ENCODE assay signal across 27 mouse cellular contexts in the genomic region with DNA sequence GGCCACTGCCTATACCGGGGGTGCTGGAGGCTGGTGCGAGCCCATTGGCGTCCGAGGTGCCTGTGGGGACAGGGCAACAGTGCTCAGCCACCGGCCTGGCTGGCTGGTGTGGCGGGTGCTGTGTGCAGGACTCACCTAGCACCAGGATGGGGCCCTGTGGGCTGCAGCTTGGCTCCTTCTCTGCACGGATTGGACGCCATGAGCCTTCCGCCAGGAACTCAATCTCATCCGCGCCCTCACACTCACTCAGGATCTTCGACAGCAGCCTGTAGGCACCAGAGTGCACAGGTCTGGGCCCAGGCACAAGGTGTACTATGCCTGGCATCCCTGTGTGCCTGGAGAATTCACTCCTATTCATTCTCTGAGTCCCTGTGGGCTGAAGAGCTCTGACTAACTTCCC. TPM values are rescaled to one million over a fixed set of nuclear protein-coding genes. Genes with fewer than 3 reads are reported as not detected.
DNase-seq lines count a peak whose midpoint lies in the region; ATAC-seq and TF ChIP-seq lines count a peak whose summit lies in the region.
"Had no signal": no experiment of that assay in that cellular context is flagged by ENCODE, and none has a peak within 500 bp of the region (broad histone marks: within the 10 kb centered on the region; RNA-seq: fewer than 3 reads in every experiment).

No protein-coding gene starts in this region.

- H3K4me3 ChIP-seq in forebrain, embryonic 14.5 days (ENCODE audit: low read depth, low read length): no peak overlapping the region
- no peak overlapping the region for H3K4me3 ChIP-seq in forebrain, embryonic 16.5 days (replicated peaks; ENCODE audit: low read length)
- H3K4me3 ChIP-seq in limb, embryonic 12.5 days (replicated peaks): no peak overlapping the region
- H3K4me3 ChIP-seq in limb, embryonic 10.5 days: no peak overlapping the region
- no peak overlapping the region for H3K4me3 ChIP-seq in myocyte
- H3K4me3 ChIP-seq: forebrain, embryonic 15.5 days; heart, embryonic 15.5 days had no signal

- no peak overlapping the region for H3K4me2 ChIP-seq in forebrain, embryonic 14.5 days (ENCODE audit: low read length)
- H3K4me2 ChIP-seq in forebrain, embryonic 16.5 days (ENCODE audit: low read length): no peak overlapping the region
- H3K4me2 ChIP-seq in limb, embryonic 12.5 days: no peak overlapping the region
- no peak overlapping the region for H3K4me2 ChIP-seq in myocyte (ENCODE audit: low read depth)
- H3K4me2 ChIP-seq: forebrain, embryonic 15.5 days; heart, embryonic 15.5 days had no signal

- no peaks in the 10 kb centered on the region for H3K9me3 ChIP-seq in forebrain, embryonic 14.5 days (replicated peaks; ENCODE audit: control insufficient read depth, low read length)
- no peaks in the 10 kb centered on the region for H3K9me3 ChIP-seq in forebrain, embryonic 16.5 days (ENCODE audit: control insufficient read depth, low read length)
- H3K9me3 ChIP-seq in limb, embryonic 12.5 days: no peaks in the 10 kb centered on the region
- H3K9me3 ChIP-seq in limb, embryonic 10.5 days (replicated peaks): no peaks in the 10 kb centered on the region
- H3K9me3 ChIP-seq: forebrain, embryonic 15.5 days; heart, embryonic 15.5 days had no signal

- ATAC-seq in forebrain, embryonic 14.5 days: no peak
- ATAC-seq in forebrain, embryonic 16.5 days: no peak
- ATAC-seq in limb, embryonic 12.5 days (ENCODE audit: insufficient number of reproducible peaks, insufficient read depth, low FRiP score, low TSS enrichment, low read depth): no peak
- no peak for ATAC-seq in megakaryocyte-erythroid progenitor cell, adult 5-6 weeks (replicated peaks; ENCODE audit: low FRiP score, low TSS enrichment, poor library complexity, severe bottlenecking)
- ATAC-seq: activated CD4-positive, CD25-positive, alpha-beta regulatory T cell, adult 4 months; forebrain, embryonic 15.5 days; inflammation-experienced regulatory T-cells, adult 6 months had no signal

- DNase-seq in forebrain, embryonic 14.5 days (ENCODE audit: low spot score): no peak
- no peak for DNase-seq in limb, embryonic 10.5 days (ENCODE audit: low spot score)
- peak; percentile 65 for DNase-seq in ZHBTc4 (ENCODE audit: low read depth, low spot score)
- no peak for DNase-seq in adrenal gland, adult 18-20 months (ENCODE audit: low spot score in 2 of 2)
- DNase-seq: adrenal gland, postnatal 36 days; cerebellum, adult 2 months; lung, adult 2 months; spleen, adult 18-20 months; thymus, postnatal 4 days had no signal

- peaks cover under 1% of the 10 kb centered on the region for H3K79me2 ChIP-seq in myocyte (ENCODE audit: control insufficient read depth, insufficient read depth)

- H3K27me3 ChIP-seq in forebrain, embryonic 14.5 days (replicated peaks; ENCODE audit: control insufficient read depth, insufficient read depth, low read length): no peaks in the 10 kb centered on the region
- H3K27me3 ChIP-seq in forebrain, embryonic 16.5 days (replicated peaks; ENCODE audit: control insufficient read depth, insufficient read depth, low read length): no peaks in the 10 kb centered on the region
- H3K27me3 ChIP-seq in limb, embryonic 12.5 days: no peaks in the 10 kb centered on the region
- no peaks in the 10 kb centered on the region for H3K27me3 ChIP-seq in limb, embryonic 10.5 days (ENCODE audit: low read depth, poor library complexity, severe bottlenecking)
- no peaks in the 10 kb centered on the region for H3K27me3 ChIP-seq in myocyte (ENCODE audit: control insufficient read depth, insufficient read depth, insufficient read length)
- H3K27me3 ChIP-seq: forebrain, embryonic 15.5 days; heart, embryonic 15.5 days had no signal

- no peak overlapping the region for H3K27ac ChIP-seq in forebrain, embryonic 14.5 days (ENCODE audit: low read depth, low read length)
- H3K27ac ChIP-seq in forebrain, embryonic 16.5 days (ENCODE audit: low read length): no peak overlapping the region
- peak overlapping the region; percentile 50; the same call in 1 of the 2 replicates for H3K27ac ChIP-seq in limb, embryonic 12.5 days
- H3K27ac ChIP-seq in limb, embryonic 10.5 days: no peak overlapping the region
- H3K27ac ChIP-seq: forebrain, embryonic 15.5 days; heart, embryonic 15.5 days; kidney, postnatal 0 days had no signal

- peaks cover 90% of the 10 kb centered on the region for H3K36me3 ChIP-seq in forebrain, embryonic 14.5 days (ENCODE audit: control insufficient read depth, insufficient read depth, low read length)
- peaks cover 38% of the 10 kb centered on the region for H3K36me3 ChIP-seq in forebrain, embryonic 16.5 days (ENCODE audit: control insufficient read depth, insufficient read depth)
- H3K36me3 ChIP-seq in limb, embryonic 12.5 days: peaks cover 86% of the 10 kb centered on the region
- peaks cover 87% of the 10 kb centered on the region for H3K36me3 ChIP-seq in limb, embryonic 10.5 days
- peaks cover 16% of the 10 kb centered on the region for H3K36me3 ChIP-seq in myocyte (ENCODE audit: control insufficient read depth, insufficient read depth)

- TF ChIP-seq POLR2A in myocyte (IDR thresholded peaks at IDR 0.05; ENCODE audit: insufficient read length, low read depth): peak; percentile 37

- 95% methylated on average over 12 of the region's 12 CpGs for WGBS in forebrain, embryonic 14.5 days
- 92% methylated on average over 12 of the region's 12 CpGs for WGBS in forebrain, embryonic 16.5 days
- 93% methylated on average over 12 of the region's 12 CpGs for WGBS in limb, embryonic 12.5 days
- WGBS in limb, embryonic 10.5 days: 93% methylated on average over 12 of the region's 12 CpGs

- H3ac ChIP-seq in myocyte (ENCODE audit: control insufficient read depth, insufficient read length): no peak overlapping the region

- H3K9ac ChIP-seq in forebrain, embryonic 14.5 days (ENCODE audit: low read length): peak overlapping the region; percentile 21; the same call in 1 of the 2 replicates
- H3K9ac ChIP-seq in forebrain, embryonic 16.5 days (replicated peaks; ENCODE audit: low read depth, low read length): no peak overlapping the region
- H3K9ac ChIP-seq in limb, embryonic 12.5 days (replicated peaks): no peak overlapping the region
- H3K9ac ChIP-seq: forebrain, embryonic 15.5 days; heart, embryonic 15.5 days had no signal

- H3K4me1 ChIP-seq in forebrain, embryonic 14.5 days (ENCODE audit: control insufficient read depth, insufficient read depth, low read length): no peaks in the 10 kb centered on the region
- H3K4me1 ChIP-seq in forebrain, embryonic 16.5 days (replicated peaks; ENCODE audit: control insufficient read depth, insufficient read depth, low read length): no peaks in the 10 kb centered on the region
- no peaks in the 10 kb centered on the region for H3K4me1 ChIP-seq in limb, embryonic 12.5 days (replicated peaks)
- peaks cover 13% of the 10 kb centered on the region for H3K4me1 ChIP-seq in limb, embryonic 10.5 days
- H3K4me1 ChIP-seq: forebrain, embryonic 15.5 days had no signal

RNA-seq across cellular contexts. Expression of gene Pias4, which starts 13.4 kb away (rescaled TPM):
- 44.0 and 45.5 TPM in 2 replicates for polyA plus RNA-seq in forebrain, embryonic 14.5 days (2014; fragmentation: Nextera tagmentation; extraction: Ambion mirVana)
- polyA plus RNA-seq in forebrain, embryonic 16.5 days (2015; fragmentation: Nextera tagmentation; extraction: Ambion mirVana): 48.5 and 62.7 TPM in 2 replicates
- 57.7 and 62.1 TPM in 2 replicates for polyA plus RNA-seq in limb, embryonic 12.5 days (2016; fragmentation: Nextera tagmentation; extraction: Ambion mirVana)
- polyA plus RNA-seq in limb, embryonic 10.5 days (2016; fragmentation: Nextera tagmentation; extraction: Ambion mirVana): 73.6 and 73.9 TPM in 2 replicates
- 43.2 TPM for polyA plus RNA-seq in myocyte (2012; fragmentation: generic; extraction: Trizol)
- total RNA-seq in megakaryocyte-erythroid progenitor cell, adult 5-6 weeks (2014; fragmentation: Nextera tagmentation): 14.8 and 15.2 TPM in 2 replicates
- total RNA-seq in megakaryocyte-erythroid progenitor cell, adult 5-6 weeks (2017): 5.4 and 20.8 TPM in 2 replicates
- 10 to 100 TPM; 27.3 to 29.7 TPM for total RNA-seq in adrenal gland, adult 18-20 months (2021)

RNA-seq across cellular contexts. Expression of gene Zbtb7a, which starts 19.3 kb away (rescaled TPM):
- polyA plus RNA-seq in forebrain, embryonic 14.5 days (2014; fragmentation: Nextera tagmentation; extraction: Ambion mirVana): 6.2 and 8.2 TPM in 2 replicates
- 11.6 and 11.8 TPM in 2 replicates for polyA plus RNA-seq in forebrain, embryonic 16.5 days (2015; fragmentation: Nextera tagmentation; extraction: Ambion mirVana)
- polyA plus RNA-seq in limb, embryonic 12.5 days (2016; fragmentation: Nextera tagmentation; extraction: Ambion mirVana): 19.0 and 19.7 TPM in 2 replicates
- 9.6 and 11.7 TPM in 2 replicates for polyA plus RNA-seq in limb, embryonic 10.5 days (2016; fragmentation: Nextera tagmentation; extraction: Ambion mirVana)
- 26.1 TPM for polyA plus RNA-seq in myocyte (2012; fragmentation: generic; extraction: Trizol)
- 33.4 and 34.4 TPM in 2 replicates for total RNA-seq in megakaryocyte-erythroid progenitor cell, adult 5-6 weeks (2014; fragmentation: Nextera tagmentation)
- 8.5 and 15.9 TPM in 2 replicates for total RNA-seq in megakaryocyte-erythroid progenitor cell, adult 5-6 weeks (2017)
- 10 to 100 TPM; 65.3 to 84.8 TPM for total RNA-seq in adrenal gland, adult 18-20 months (2021)

RNA-seq across cellular contexts. Expression of gene Eef2, which starts 22.1 kb away (rescaled TPM):
- polyA plus RNA-seq in forebrain, embryonic 14.5 days (2014; fragmentation: Nextera tagmentation; extraction: Ambion mirVana): 474 and 520 TPM in 2 replicates
- polyA plus RNA-seq in forebrain, embryonic 16.5 days (2015; fragmentation: Nextera tagmentation; extraction: Ambion mirVana): 652 and 674 TPM in 2 replicates
- 524 and 544 TPM in 2 replicates for polyA plus RNA-seq in limb, embryonic 12.5 days (2016; fragmentation: Nextera tagmentation; extraction: Ambion mirVana)
- 575 and 611 TPM in 2 replicates for polyA plus RNA-seq in limb, embryonic 10.5 days (2016; fragmentation: Nextera tagmentation; extraction: Ambion mirVana)
- 3,891 TPM for polyA plus RNA-seq in myocyte (2012; fragmentation: generic; extraction: Trizol)
- 1,282 and 1,455 TPM in 2 replicates for total RNA-seq in megakaryocyte-erythroid progenitor cell, adult 5-6 weeks (2014; fragmentation: Nextera tagmentation)
- total RNA-seq in megakaryocyte-erythroid progenitor cell, adult 5-6 weeks (2017): 1,743 and 1,799 TPM in 2 replicates
- total RNA-seq in adrenal gland, adult 18-20 months (2021): 1,000 to 10,000 TPM; 1,443 to 1,598 TPM

RNA-seq across cellular contexts. Expression of gene Dapk3, which starts 28.5 kb away (rescaled TPM):
- polyA plus RNA-seq in forebrain, embryonic 14.5 days (2014; fragmentation: Nextera tagmentation; extraction: Ambion mirVana): 49.0 and 50.0 TPM in 2 replicates
- 55.1 and 56.9 TPM in 2 replicates for polyA plus RNA-seq in forebrain, embryonic 16.5 days (2015; fragmentation: Nextera tagmentation; extraction: Ambion mirVana)
- 64.2 and 65.7 TPM in 2 replicates for polyA plus RNA-seq in limb, embryonic 12.5 days (2016; fragmentation: Nextera tagmentation; extraction: Ambion mirVana)
- 46.5 and 52.0 TPM in 2 replicates for polyA plus RNA-seq in limb, embryonic 10.5 days (2016; fragmentation: Nextera tagmentation; extraction: Ambion mirVana)
- 120 TPM for polyA plus RNA-seq in myocyte (2012; fragmentation: generic; extraction: Trizol)
- total RNA-seq in megakaryocyte-erythroid progenitor cell, adult 5-6 weeks (2014; fragmentation: Nextera tagmentation): 27.7 and 51.7 TPM in 2 replicates
- total RNA-seq in megakaryocyte-erythroid progenitor cell, adult 5-6 weeks (2017): 16.2 and 30.9 TPM in 2 replicates
- total RNA-seq in adrenal gland, adult 18-20 months (2021): 10 to 100 TPM; 63.4 to 74.2 TPM

RNA-seq across cellular contexts. Expression of gene 4930442H23Rik, which starts 29.3 kb away (rescaled TPM):
- polyA plus RNA-seq in forebrain, embryonic 14.5 days (2014; fragmentation: Nextera tagmentation; extraction: Ambion mirVana): not detected in 2 replicates
- polyA plus RNA-seq in forebrain, embryonic 16.5 days (2015; fragmentation: Nextera tagmentation; extraction: Ambion mirVana): not detected in 2 replicates
- polyA plus RNA-seq in limb, embryonic 12.5 days (2016; fragmentation: Nextera tagmentation; extraction: Ambion mirVana): not detected in 2 replicates
- polyA plus RNA-seq in limb, embryonic 10.5 days (2016; fragmentation: Nextera tagmentation; extraction: Ambion mirVana): not detected in 2 replicates
- 0.12 TPM for polyA plus RNA-seq in myocyte (2012; fragmentation: generic; extraction: Trizol)
- total RNA-seq in megakaryocyte-erythroid progenitor cell, adult 5-6 weeks (2014; fragmentation: Nextera tagmentation): not detected in 2 replicates
- total RNA-seq in megakaryocyte-erythroid progenitor cell, adult 5-6 weeks (2017): not detected in 2 replicates
- not detected for total RNA-seq in adrenal gland, adult 18-20 months (2021)
- total RNA-seq: adrenal gland, postnatal 36 days; common myeloid progenitor, adult 5-6 weeks; granulocyte monocyte progenitor cell, adult 5-6 weeks; layer of hippocampus, adult 8-10 months; left cerebral cortex, postnatal 10 days; liver, adult 2 months; midbrain, postnatal 0 days had no signal
- polyA plus RNA-seq: activated CD4-positive, CD25-positive, alpha-beta regulatory T cell, adult 4 months; cerebellum, adult 2 months; heart, embryonic 15.5 days; hindbrain, embryonic 11.5 days; inflammation-experienced regulatory T-cells, adult 6 months; kidney, postnatal 0 days; liver, adult 2 months; lung, adult 2 months; midbrain, postnatal 0 days; neural tube, embryonic 11.5 days; stomach, embryonic 16.5 days had no signal
